Mouse (Mus musculus): Measurements from ENCODE around the gene Snx32. TPM values are rescaled to one million over a fixed set of nuclear protein-coding genes. Genes with fewer than 3 reads are reported as not detected.

Snx32 gene
- polyA plus RNA-seq, 1 experiment from 2014 or later = 16.3 TPM

- peaks cover 33% of the 10 kb centered on the region for H3K4me1 ChIP-seq (replicated peaks)
- no peaks in the 10 kb centered on the region for H3K9me3 ChIP-seq (replicated peaks)
- peaks cover 57% of the 10 kb centered on the region for H3K36me3 ChIP-seq
- H3K4me2 ChIP-seq = no peak overlapping the region
- H3K27me3 ChIP-seq (replicated peaks) = no peaks in the 10 kb centered on the region
- no peak for ATAC-seq (ENCODE audit: insufficient number of reproducible peaks, low FRiP score)
- no peak overlapping the region for H3K9ac ChIP-seq
- H3K27ac ChIP-seq (ENCODE audit: poor library complexity, severe bottlenecking) = no peak overlapping the region
- H3K4me3 ChIP-seq = no peak overlapping the region
- 96% methylated on average over 8 of the region's 8 CpGs for WGBS
These were observed 45.3 kb downstream of the Snx32 start for GRCm38 (mm10) chr19:5465037-5465436.

GRCm38 (mm10) chr19:5463791-5464562 is 46.4 kb downstream of the Snx32 start:
- Histone ChIP-seq H3K4me3 (peak overlapping the region; percentile 28), H3K27me3 (replicated peaks) (no peaks in the 10 kb centered on the region), H3K4me1 (replicated peaks) (peaks cover 27% of the 10 kb centered on the region), H3K36me3 (peaks cover 57% of the 10 kb centered on the region), H3K27ac (ENCODE audit: poor library complexity, severe bottlenecking) (peak overlapping the region; percentile 80), H3K9me3 (replicated peaks) (no peaks in the 10 kb centered on the region), H3K4me2 (peak overlapping the region; percentile 52), H3K9ac (peak overlapping the region; percentile 53)
- 41% methylated on average over 15 of the region's 15 CpGs for WGBS
- no peak for ATAC-seq (ENCODE audit: insufficient number of reproducible peaks, low FRiP score)

GRCm38 (mm10) chr19:5463212-5463611 is 47.1 kb downstream of the Snx32 start:
- Histone ChIP-seq H3K9me3 (replicated peaks) (no peaks in the 10 kb centered on the region), H3K9ac (no peak overlapping the region), H3K36me3 (peaks cover 57% of the 10 kb centered on the region), H3K4me3 (no peak overlapping the region), H3K4me1 (replicated peaks) (peaks cover 26% of the 10 kb centered on the region), H3K27me3 (replicated peaks) (no peaks in the 10 kb centered on the region), H3K4me2 (no peak overlapping the region), H3K27ac (ENCODE audit: poor library complexity, severe bottlenecking) (no peak overlapping the region)
- WGBS = 88% methylated on average over 9 of the region's 9 CpGs
- ATAC-seq (ENCODE audit: insufficient number of reproducible peaks, low FRiP score) = no peak

GRCm38 (mm10) chr19:5461411-5461810 is 48.9 kb downstream of the Snx32 start:
- peaks cover 35% of the 10 kb centered on the region for H3K4me1 ChIP-seq (replicated peaks)
- WGBS = 85% methylated on average over 6 of the region's 6 CpGs
- ATAC-seq (ENCODE audit: insufficient number of reproducible peaks, low FRiP score) = no peak
- peak overlapping the region; percentile 81; the same call in 1 of the 2 replicates for H3K9ac ChIP-seq
- H3K4me3 ChIP-seq = peak overlapping the region; percentile 67
- no peak overlapping the region for H3K27ac ChIP-seq (ENCODE audit: poor library complexity, severe bottlenecking)
- H3K36me3 ChIP-seq = peaks cover 39% of the 10 kb centered on the region
- no peaks in the 10 kb centered on the region for H3K27me3 ChIP-seq (replicated peaks)
- H3K4me2 ChIP-seq = peak overlapping the region; percentile 84
- no peaks in the 10 kb centered on the region for H3K9me3 ChIP-seq (replicated peaks)

DNA sequence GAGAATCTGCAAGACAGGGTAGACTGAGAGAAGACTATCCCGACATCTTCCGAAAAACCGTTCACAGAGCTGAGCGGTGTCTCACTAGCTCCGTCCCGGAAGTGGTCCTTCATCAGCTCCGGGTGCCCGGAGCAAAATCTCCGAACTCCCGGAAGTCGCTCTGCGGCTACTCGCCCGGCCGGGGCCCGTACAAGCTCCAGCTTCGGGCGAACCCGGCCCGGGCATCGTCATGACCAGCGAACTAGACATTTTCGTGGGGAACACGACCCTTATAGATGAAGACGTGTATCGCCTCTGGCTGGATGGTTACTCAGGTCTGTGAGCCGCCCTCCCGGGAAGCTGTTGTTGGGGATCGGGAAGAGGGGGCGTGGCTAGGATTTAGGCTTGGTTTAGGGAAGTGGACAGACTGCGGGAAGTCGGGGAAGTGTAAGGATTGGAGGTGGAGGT is 49.9 kb downstream of the Snx32 start, which contains the start of gene Fibp:
TSS of gene Fibp (plus strand) at position 151 of the 447 bp plus-strand sequence.
- Histone ChIP-seq H3K4me1 (replicated peaks) (peaks cover 45% of the 10 kb centered on the region), H3K4me3 (peak within 1 kb of the TSS; percentile 67), H3K36me3 (peaks cover 30% of the 10 kb centered on the region), H3K4me2 (peak within 1 kb of the TSS; percentile 84), H3K9ac (peak within 1 kb of the TSS; percentile 81), H3K27ac (ENCODE audit: poor library complexity, severe bottlenecking) (peak within 1 kb of the TSS; percentile 37; the same call in 1 of the 2 replicates), H3K27me3 (replicated peaks) (no peaks in the 10 kb centered on the region), H3K9me3 (replicated peaks) (no peaks in the 10 kb centered on the region)
- peak; percentile 63 for ATAC-seq (ENCODE audit: insufficient number of reproducible peaks, low FRiP score)
- WGBS = under 1% methylated on average over 32 of the region's 32 CpGs

- Histone ChIP-seq H3K9ac (peak overlapping the region; percentile 81), H3K9me3 (replicated peaks) (no peaks in the 10 kb centered on the region), H3K4me1 (replicated peaks) (peaks cover 51% of the 10 kb centered on the region), H3K27me3 (replicated peaks) (no peaks in the 10 kb centered on the region), H3K27ac (ENCODE audit: poor library complexity, severe bottlenecking) (no peak overlapping the region), H3K4me2 (peak overlapping the region; percentile 84), H3K36me3 (peaks cover 24% of the 10 kb centered on the region), H3K4me3 (peak overlapping the region; percentile 67)
- 25% methylated on average over 3 of the region's 3 CpGs for WGBS
- ATAC-seq (ENCODE audit: insufficient number of reproducible peaks, low FRiP score) = no peak
These were observed 50.4 kb downstream of the Snx32 start for GRCm38 (mm10) chr19:5459896-5460295.

DNA sequence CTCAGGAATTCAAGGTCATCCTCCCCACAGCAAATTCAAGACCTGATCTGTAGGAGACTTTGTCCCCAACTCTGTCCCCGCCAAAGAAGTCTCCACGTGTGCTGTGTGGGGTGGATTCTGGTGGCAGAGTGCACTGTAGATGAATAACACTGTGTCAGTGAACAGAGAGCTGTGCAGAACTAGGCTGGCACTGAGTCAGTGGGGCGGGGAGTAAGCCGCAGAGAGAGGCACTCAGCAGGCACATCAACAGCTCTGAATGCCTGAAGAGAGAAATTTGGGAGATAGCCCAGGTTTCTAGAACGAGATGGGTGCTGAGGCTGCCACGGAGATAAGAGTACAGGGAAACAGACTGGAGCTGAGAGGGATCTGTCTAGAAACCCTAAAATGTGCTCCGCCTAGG is 51.3 kb downstream of the Snx32 start:
- Histone ChIP-seq H3K9ac (no peak overlapping the region), H3K4me2 (no peak overlapping the region), H3K27me3 (replicated peaks) (no peaks in the 10 kb centered on the region), H3K4me1 (replicated peaks) (peaks cover 49% of the 10 kb centered on the region), H3K9me3 (replicated peaks) (no peaks in the 10 kb centered on the region), H3K4me3 (no peak overlapping the region), H3K36me3 (peaks cover 25% of the 10 kb centered on the region), H3K27ac (ENCODE audit: poor library complexity, severe bottlenecking) (no peak overlapping the region)
- WGBS = 58% methylated on average over 7 of the region's 7 CpGs
- ATAC-seq (ENCODE audit: insufficient number of reproducible peaks, low FRiP score) = no peak

DNA sequence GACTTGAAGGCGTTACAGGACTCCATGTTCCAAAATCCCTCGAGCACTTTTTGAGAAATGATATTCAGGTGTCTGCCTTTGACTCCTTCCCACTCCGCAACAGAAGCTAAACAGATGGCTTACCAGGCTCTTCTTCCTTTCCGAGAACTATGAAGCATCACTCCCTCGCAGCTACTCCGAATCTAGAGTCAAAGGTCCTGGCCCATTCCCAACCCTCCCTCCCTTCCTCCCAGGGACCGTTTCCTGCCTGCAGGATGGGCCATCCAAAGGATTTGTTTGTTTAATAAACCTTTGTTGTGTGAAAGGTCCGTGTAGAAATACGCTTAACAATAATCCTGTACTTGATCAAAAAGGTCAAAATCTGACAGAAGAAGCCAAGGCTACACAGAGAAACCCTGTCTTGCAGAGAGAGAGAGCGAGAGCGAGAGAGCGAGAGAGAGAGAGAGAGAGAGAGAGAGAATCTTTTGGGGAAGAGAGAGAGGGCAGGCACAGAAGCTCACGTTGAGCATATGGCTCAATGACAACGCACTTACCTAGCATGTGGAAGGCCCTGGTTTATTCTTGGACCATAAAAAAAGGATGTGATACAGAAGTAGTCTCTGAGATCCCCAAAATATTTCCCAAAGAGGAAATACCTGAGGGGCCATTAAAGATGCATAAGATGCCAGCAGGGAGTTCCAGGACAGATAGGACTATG is 52.4 kb downstream of the Snx32 start, which contains the start of gene Ccdc85b:
TSS of gene Ccdc85b (minus strand) at position 149 of the 697 bp plus-strand sequence.
- Histone ChIP-seq H3K4me3 (peak within 1 kb of the TSS; percentile 89), H3K4me1 (replicated peaks) (peaks cover 44% of the 10 kb centered on the region), H3K36me3 (peaks cover 20% of the 10 kb centered on the region), H3K9me3 (replicated peaks) (no peaks in the 10 kb centered on the region), H3K27ac (ENCODE audit: poor library complexity, severe bottlenecking) (peak within 1 kb of the TSS; percentile 91), H3K27me3 (replicated peaks) (no peaks in the 10 kb centered on the region), H3K4me2 (peak within 1 kb of the TSS; percentile 98), H3K9ac (peak within 1 kb of the TSS; percentile 94)
- WGBS = 17% methylated on average over 14 of the region's 14 CpGs
- no peak for ATAC-seq (ENCODE audit: insufficient number of reproducible peaks, low FRiP score)

DNA sequence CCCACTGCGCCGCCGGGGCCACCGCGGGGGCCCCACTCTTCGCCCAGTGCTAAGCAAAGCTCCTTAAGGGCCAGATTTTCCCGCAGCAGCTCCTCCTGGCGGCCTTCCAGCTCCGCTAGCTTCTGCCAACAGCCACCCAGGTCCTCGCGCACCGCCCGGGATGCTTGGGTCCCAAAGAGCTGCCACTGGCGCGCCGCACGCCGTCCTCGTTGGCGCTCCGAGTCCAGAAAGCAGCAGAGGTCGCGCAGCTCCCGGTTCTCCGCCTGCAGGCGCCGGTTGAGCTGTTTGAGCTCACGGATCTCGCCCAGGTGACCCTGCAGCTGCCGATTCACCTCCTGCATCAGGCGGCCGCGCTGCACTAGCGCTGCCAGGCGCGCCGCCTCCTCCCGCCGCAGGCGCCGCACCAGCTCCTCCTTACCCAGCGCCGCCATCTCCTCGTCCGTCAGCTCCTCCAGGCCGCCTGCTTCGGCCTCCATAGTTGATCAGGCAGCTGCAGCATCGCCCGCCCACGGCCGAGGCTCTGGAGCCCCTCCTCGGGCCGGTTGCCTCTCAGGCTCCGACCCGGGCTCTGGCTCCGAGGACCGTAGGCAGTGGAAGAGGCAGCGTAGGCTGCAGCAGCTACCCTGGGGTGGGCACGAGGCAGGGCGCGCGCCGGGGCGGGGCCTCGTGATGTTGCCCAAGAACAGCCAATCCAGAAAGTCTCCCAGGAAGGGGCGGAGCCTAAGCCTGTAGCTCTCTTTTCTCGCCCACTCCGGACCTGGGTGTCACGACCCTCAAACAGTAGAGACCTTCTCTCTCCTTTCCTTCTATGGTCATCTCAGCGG is 53.2 kb downstream of the Snx32 start:
- peak overlapping the region; percentile 89 for H3K4me3 ChIP-seq
- H3K4me1 ChIP-seq (replicated peaks) = peaks cover 44% of the 10 kb centered on the region
- no peaks in the 10 kb centered on the region for H3K9me3 ChIP-seq (replicated peaks)
- peak; percentile 91 for ATAC-seq (ENCODE audit: insufficient number of reproducible peaks, low FRiP score)
- peak overlapping the region; percentile 94 for H3K9ac ChIP-seq
- peak overlapping the region; percentile 98 for H3K4me2 ChIP-seq
- peak overlapping the region; percentile 91 for H3K27ac ChIP-seq (ENCODE audit: poor library complexity, severe bottlenecking)
- H3K27me3 ChIP-seq (replicated peaks) = no peaks in the 10 kb centered on the region
- H3K36me3 ChIP-seq = peaks cover 14% of the 10 kb centered on the region
- under 1% methylated on average over 70 of the region's 70 CpGs for WGBS

DNA sequence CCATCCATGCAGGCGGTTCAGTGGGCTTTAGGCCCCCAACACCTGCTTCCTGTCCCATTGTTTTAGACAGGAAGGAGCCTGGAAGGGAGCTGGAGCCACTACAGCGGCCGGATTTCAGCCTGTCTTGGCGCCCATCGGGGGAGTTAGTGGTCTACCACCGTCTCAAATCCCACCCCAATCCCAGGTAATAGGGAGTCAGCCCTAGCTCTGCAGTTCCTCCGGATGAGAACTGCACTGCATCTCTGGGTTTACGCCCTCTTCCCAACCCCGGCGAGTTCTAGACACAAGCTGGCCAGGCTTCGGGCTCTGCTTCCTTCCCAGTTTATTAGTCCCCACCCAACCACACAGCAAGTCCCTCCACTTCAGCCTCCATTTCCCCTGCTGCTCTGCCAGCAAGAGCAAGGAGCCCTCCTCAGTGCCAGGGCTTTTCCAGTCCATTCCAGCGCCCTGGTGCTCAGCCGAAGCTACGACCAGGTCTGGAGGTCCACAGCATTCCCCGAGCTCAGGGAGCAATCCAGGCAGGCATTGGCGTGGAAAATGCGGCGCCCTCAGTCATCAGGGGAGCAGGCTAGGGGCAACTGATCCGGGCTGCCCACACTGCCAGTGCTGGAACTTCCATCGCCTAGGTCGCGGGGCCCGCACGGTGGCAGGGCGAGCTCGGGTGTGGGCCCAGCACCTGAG is 54.0 kb downstream of the Snx32 start:
- peak overlapping the region; percentile 91 for H3K27ac ChIP-seq (ENCODE audit: poor library complexity, severe bottlenecking)
- H3K9ac ChIP-seq = peak overlapping the region; percentile 94
- peak overlapping the region; percentile 89 for H3K4me3 ChIP-seq
- peak; percentile 9; the same call in 1 of the 2 replicates for ATAC-seq (ENCODE audit: insufficient number of reproducible peaks, low FRiP score)
- H3K36me3 ChIP-seq = peaks cover 12% of the 10 kb centered on the region
- H3K4me1 ChIP-seq (replicated peaks) = peaks cover 41% of the 10 kb centered on the region
- peak overlapping the region; percentile 98 for H3K4me2 ChIP-seq
- H3K9me3 ChIP-seq (replicated peaks) = no peaks in the 10 kb centered on the region
- WGBS = 3% methylated on average over 26 of the region's 26 CpGs
- H3K27me3 ChIP-seq (replicated peaks) = 0 out of 2 replicates have a peak, but pooled peaks cover 2% of the 10 kb centered on the region

Data from heart, embryonic 12.5 days (tissue).